Mouse (Mus musculus) ovary, adult 18-20 months (tissue): ENCODE results near the gene Slc25a13.
"Not testable (repeated sequence)": the region's sequence is repeated elsewhere in the genome, so short reads cannot be mapped to it uniquely, and the experiment has no call there.

Experiments used
- DNase-seq: peaks from one replicate; pipeline ENCODE4 v3.0.0; 2022; ENCODE audit warnings: low spot score, mixed read lengths

Slc25a13 gene

GRCm38 (mm10) chr6:6202451-6202850 is 14.5 kb downstream of the Slc25a13 start:
- DNase-seq = no peak

- DNase-seq = no peak
Measured at GRCm38 (mm10) chr6:6201977-6202376, 15.0 kb downstream of the Slc25a13 start.

GRCm38 (mm10) chr6:6199138-6199870 is 17.7 kb downstream of the Slc25a13 start:
- DNase-seq = no peak

- DNase-seq = not testable (repeated sequence)
Measured at GRCm38 (mm10) chr6:6198056-6198455, 18.9 kb downstream of the Slc25a13 start.

- no peak for DNase-seq
Measured at GRCm38 (mm10) chr6:6197339-6197738, 19.6 kb downstream of the Slc25a13 start.

- no peak for DNase-seq
Measured at GRCm38 (mm10) chr6:6196527-6196926, 20.4 kb downstream of the Slc25a13 start.

- DNase-seq = no peak
Measured at GRCm38 (mm10) chr6:6194831-6195230, 22.1 kb downstream of the Slc25a13 start.

- no peak for DNase-seq
Measured at GRCm38 (mm10) chr6:6193906-6194305, 23.1 kb downstream of the Slc25a13 start.

- no peak for DNase-seq
Measured at GRCm38 (mm10) chr6:6192413-6192812, 24.6 kb downstream of the Slc25a13 start.

- DNase-seq = no peak
Measured at GRCm38 (mm10) chr6:6191596-6192337, 25.2 kb downstream of the Slc25a13 start.

GRCm38 (mm10) chr6:6188970-6189369 is 28.0 kb downstream of the Slc25a13 start:
- peak; percentile 42 for DNase-seq

- DNase-seq = no peak
Measured at GRCm38 (mm10) chr6:6186468-6186867, 30.5 kb downstream of the Slc25a13 start.

- no peak for DNase-seq
Measured at GRCm38 (mm10) chr6:6185735-6186068, 31.3 kb downstream of the Slc25a13 start.

- DNase-seq = no peak
Measured at GRCm38 (mm10) chr6:6184921-6185734, 31.8 kb downstream of the Slc25a13 start.

GRCm38 (mm10) chr6:6183601-6184000 is 33.4 kb downstream of the Slc25a13 start:
- DNase-seq = peak; percentile 17

- DNase-seq = no peak
Measured at GRCm38 (mm10) chr6:6182191-6182590, 34.8 kb downstream of the Slc25a13 start.

- DNase-seq = not testable (repeated sequence)
Measured at GRCm38 (mm10) chr6:6178341-6178740, 38.6 kb downstream of the Slc25a13 start.

GRCm38 (mm10) chr6:6175350-6175971 is 41.5 kb downstream of the Slc25a13 start:
- DNase-seq = no peak

GRCm38 (mm10) chr6:6173935-6174561 is 42.9 kb downstream of the Slc25a13 start:
- no peak for DNase-seq

- no peak for DNase-seq
Measured at GRCm38 (mm10) chr6:6173166-6173934, 43.6 kb downstream of the Slc25a13 start.

GRCm38 (mm10) chr6:6168566-6169134 is 48.3 kb downstream of the Slc25a13 start:
- DNase-seq = no peak
